Mouse (Mus musculus): ENCODE measurements around the gene Tut7. TPM values are rescaled to one million over a fixed set of nuclear protein-coding genes. Genes with fewer than 3 reads are reported as not detected.
"Not testable (repeated sequence)": the region's sequence is repeated elsewhere in the genome, so short reads cannot be mapped to it uniquely, and the experiment has no call there.

Gene Tut7
- polyA plus RNA-seq, 1 experiment from 2014 or later = 49.3 TPM

DNA sequence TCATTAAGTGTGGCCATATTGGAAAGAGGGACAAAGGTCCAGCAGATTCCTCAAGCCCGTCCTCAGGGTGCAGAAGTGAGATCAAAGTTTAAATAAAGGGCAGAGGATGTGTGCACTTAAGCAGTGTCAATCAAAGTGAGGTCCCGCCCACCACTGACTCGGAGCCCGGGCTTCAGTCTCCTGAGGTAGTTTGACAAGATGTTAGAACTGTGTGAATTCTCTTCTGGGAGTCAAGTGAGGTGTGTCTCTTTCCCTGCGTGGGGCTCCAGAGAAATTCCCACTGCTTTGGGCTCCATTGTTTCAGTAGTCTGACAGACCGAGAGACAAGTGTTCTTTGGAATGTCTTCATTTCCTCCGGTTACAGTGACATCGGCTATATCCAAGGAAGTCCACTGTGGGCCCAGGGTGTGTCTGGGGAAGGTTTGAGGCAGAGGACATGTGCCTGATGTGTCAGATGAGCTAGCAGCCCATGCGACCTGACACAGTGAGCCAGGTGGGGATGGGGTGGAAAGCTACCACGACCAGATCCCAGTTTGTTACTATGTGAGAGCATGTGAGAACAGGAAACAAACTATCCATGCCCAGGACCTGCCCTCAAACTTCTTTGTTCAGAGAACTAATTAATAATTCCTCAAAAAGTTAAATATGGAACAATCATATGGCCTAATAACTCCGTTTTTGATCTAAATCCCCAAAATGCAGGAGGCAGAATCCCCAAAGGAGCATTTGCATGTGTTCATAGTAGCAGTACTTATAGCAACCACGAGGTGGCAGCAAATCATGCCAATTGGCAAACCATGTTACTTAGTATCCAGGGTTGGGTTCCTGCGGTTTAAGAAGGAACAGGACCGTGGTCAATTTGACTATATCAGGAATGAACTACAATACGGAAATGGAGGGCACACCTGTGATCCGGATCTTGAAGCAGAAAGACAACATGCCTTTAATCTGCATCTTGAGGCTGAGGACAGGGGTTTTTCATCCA is 19.6 kb upstream of the Tut7 start:
- no peaks in the 10 kb centered on the region for H3K4me1 ChIP-seq
- H3K4me3 ChIP-seq = no peak overlapping the region
- H3K27me3 ChIP-seq = no peaks in the 10 kb centered on the region
- WGBS = 25% methylated on average over 16 of the region's 16 CpGs
- H3K9ac ChIP-seq = no peak overlapping the region
- peak overlapping the region; percentile 20 for H3K4me2 ChIP-seq
- no peak overlapping the region for H3K27ac ChIP-seq
- no peaks in the 10 kb centered on the region for H3K36me3 ChIP-seq
- H3K9me3 ChIP-seq = no peaks in the 10 kb centered on the region
- ATAC-seq (ENCODE audit: borderline replicate concordance, extremely low read depth, low FRiP score, low TSS enrichment) = no peak

DNA sequence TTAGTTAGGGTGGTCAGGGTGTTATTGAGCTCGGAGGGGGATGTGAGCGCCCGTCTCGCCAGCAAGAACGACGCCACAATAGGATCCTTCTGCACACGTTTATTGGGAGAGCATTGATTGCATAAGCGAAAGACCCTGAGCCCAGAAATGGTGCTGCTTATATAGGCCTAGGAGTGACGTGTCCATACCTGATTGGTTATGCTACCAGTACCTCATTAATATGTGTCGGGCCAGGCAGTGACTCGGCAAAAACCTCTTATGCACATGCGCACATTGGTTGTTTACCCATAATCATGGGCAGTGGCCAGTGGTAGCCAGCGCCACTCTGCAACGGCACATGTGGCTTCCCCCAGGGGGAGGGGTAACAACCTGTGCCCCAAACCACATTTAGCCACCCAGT is 18.8 kb upstream of the Tut7 start:
- not testable (repeated sequence) for H3K4me1 ChIP-seq; H3K27me3 ChIP-seq; H3K9ac ChIP-seq; ATAC-seq (ENCODE audit: borderline replicate concordance, extremely low read depth, low FRiP score, low TSS enrichment); H3K27ac ChIP-seq; H3K4me2 ChIP-seq; H3K36me3 ChIP-seq; H3K4me3 ChIP-seq; H3K9me3 ChIP-seq
- 90% methylated on average over 14 of the region's 14 CpGs for WGBS

DNA sequence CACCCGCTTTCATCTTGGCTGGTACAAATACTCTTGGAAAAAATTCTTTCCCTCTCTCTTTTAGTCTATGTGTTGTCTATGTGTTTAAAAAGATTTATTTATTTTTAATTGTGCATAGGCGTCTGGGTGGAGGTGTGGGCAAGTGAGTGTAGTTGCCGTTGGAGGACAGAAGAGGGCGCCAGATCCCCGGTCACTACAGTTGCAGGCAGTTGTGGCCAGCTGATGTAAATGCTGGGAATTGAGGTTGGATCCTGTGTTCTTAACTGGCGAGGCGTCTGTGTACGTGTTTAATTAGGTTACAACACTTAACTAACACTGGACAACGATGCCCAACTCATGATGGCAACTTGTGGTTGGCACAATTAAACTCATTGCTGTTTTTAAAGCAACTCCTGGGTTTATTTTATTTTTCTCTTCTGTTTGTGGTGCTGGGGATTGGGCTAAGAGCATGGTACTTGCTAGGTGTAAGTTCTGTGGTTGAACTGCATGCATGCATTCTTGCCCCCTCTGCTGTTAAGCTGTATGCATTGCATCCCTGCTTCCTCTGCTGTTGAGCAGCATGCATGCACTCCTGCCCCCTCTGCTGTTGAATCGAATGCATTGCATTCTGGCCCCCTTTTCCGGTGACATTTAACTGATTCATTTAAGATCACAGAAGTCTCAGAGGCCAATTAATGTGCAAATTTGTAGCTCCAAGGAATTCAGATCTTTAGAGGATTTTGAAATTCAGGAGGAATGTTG is 17.7 kb upstream of the Tut7 start:
- 74% methylated on average over 11 of the region's 11 CpGs for WGBS
- peak; percentile 17; the same call in 1 of the 2 replicates for ATAC-seq (ENCODE audit: borderline replicate concordance, extremely low read depth, low FRiP score, low TSS enrichment)

DNA sequence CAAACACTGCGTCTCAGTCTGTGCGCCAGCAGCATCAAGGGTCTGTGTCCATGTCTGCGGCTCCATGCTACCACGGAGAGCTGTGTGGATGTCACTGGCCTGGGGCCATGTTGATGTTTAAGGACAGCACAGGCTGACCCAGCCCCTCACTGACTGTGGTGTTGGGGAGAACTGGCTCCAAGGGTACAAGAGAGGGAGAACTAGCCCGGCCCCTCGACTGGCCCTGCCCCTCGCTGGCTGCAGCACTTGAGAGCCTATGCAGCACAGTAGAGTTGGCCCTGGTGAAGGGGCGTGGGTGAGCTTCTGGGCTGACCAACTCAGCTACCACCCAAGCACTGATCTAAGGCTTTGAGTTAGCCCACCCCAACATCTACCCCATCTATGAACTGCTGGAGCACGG is 16.4 kb upstream of the Tut7 start:
- Histone ChIP-seq H3K4me1 (peaks cover 11% of the 10 kb centered on the region), H3K27me3 (no peaks in the 10 kb centered on the region), H3K4me3 (no peak overlapping the region), H3K9me3 (no peaks in the 10 kb centered on the region), H3K9ac (no peak overlapping the region), H3K27ac (no peak overlapping the region), H3K36me3 (no peaks in the 10 kb centered on the region), H3K4me2 (no peak overlapping the region)
- ATAC-seq (ENCODE audit: borderline replicate concordance, extremely low read depth, low FRiP score, low TSS enrichment) = no peak
- 80% methylated on average over 9 of the region's 9 CpGs for WGBS

More for the DNA sequence above, 17.7 kb upstream of the Tut7 start:
- Histone ChIP-seq H3K9me3 (no peaks in the 10 kb centered on the region), H3K4me3 (no peak overlapping the region), H3K27ac (no peak overlapping the region), H3K27me3 (no peaks in the 10 kb centered on the region), H3K9ac (no peak overlapping the region), H3K36me3 (no peaks in the 10 kb centered on the region), H3K4me2 (no peak overlapping the region), H3K4me1 (peaks cover 6% of the 10 kb centered on the region)

DNA sequence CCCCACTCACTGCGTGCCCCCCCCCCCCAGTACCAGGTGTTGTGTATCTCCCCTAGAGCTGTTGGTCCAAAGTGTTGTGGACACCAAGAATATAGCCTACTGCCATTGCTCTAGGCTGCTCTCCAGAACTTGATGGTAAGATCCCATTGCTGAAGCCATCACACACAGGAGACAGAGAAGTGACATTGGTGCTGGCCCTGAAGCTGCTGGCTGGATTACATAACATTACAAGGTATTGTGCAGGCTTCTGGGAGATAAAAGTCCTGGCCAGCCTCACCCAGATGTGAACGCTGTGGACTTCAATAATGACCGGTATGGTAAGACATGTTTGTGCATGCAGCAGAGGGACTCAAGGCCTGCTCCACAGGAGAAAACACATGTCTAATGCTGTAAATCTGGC is 15.5 kb upstream of the Tut7 start:
- WGBS = 90% methylated on average over 3 of the region's 3 CpGs

DNA sequence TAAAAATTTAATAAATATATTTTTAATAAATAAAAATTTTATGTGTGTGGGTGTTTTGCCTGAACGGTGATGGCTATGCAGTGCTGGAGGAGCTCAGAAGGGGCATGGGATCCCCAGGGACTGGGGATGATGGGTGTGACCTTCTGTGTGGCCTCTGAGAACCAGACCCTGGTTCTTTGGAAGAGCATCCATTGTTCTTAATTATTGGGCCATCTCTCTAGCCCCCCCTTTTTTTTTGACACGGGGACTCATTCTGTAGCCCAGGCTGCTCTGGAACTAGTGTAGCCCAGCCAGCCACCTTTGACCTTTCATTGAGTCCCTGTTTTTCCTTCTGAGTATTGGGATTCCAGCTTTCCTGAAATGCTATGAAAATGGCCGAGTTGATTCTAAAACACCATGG is 13.9 kb upstream of the Tut7 start:
- no peak overlapping the region for H3K4me2 ChIP-seq
- H3K36me3 ChIP-seq = no peaks in the 10 kb centered on the region
- 82% methylated on average over 3 of the region's 3 CpGs for WGBS
- H3K9me3 ChIP-seq = no peaks in the 10 kb centered on the region
- H3K9ac ChIP-seq = no peak overlapping the region
- H3K27me3 ChIP-seq = no peaks in the 10 kb centered on the region
- ATAC-seq (ENCODE audit: borderline replicate concordance, extremely low read depth, low FRiP score, low TSS enrichment) = no peak
- H3K27ac ChIP-seq = no peak overlapping the region
- peaks cover 11% of the 10 kb centered on the region for H3K4me1 ChIP-seq
- no peak overlapping the region for H3K4me3 ChIP-seq

More for the DNA sequence above, 15.5 kb upstream of the Tut7 start:
- Histone ChIP-seq H3K36me3 (no peaks in the 10 kb centered on the region), H3K27me3 (no peaks in the 10 kb centered on the region), H3K9ac (no peak overlapping the region), H3K4me3 (no peak overlapping the region), H3K4me1 (peaks cover 11% of the 10 kb centered on the region), H3K4me2 (no peak overlapping the region), H3K27ac (no peak overlapping the region), H3K9me3 (no peaks in the 10 kb centered on the region)
- ATAC-seq (ENCODE audit: borderline replicate concordance, extremely low read depth, low FRiP score, low TSS enrichment) = no peak

DNA sequence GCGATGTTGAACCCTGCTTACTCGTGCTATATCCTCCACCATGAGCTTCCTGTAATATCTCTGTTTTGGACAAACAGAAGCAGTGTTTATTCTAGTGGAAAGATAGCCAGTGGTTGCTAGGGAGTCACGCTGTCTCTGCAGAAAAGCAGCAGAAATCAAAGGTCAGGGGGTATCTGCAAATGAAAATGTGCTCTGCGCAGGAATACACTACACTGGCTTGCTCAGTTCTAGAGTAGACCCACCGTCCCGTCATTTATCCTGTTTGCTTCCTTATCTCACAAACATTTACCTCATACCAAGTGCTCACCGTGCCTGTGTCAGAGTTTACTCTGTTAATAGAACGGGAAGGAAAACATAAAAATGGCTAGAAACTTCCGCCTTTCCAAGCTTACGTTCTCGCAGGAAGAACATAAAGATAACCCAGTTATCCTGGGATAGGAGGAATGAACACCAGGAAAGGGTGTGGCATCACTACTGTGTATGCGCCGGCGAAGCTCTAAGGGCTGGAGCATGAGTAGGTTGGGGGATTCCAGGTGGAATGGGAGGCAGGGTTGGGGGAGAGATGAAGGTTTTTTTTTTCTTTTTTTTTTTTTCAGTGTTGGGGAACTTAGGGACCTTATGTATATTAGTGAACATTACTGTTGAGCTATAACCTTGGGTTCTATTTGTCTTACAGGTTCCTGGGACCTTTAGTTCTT is 13.3 kb upstream of the Tut7 start:
- Histone ChIP-seq H3K9me3 (no peaks in the 10 kb centered on the region), H3K4me2 (no peak overlapping the region), H3K36me3 (no peaks in the 10 kb centered on the region), H3K27ac (no peak overlapping the region), H3K9ac (no peak overlapping the region), H3K4me1 (peaks cover 11% of the 10 kb centered on the region), H3K4me3 (no peak overlapping the region), H3K27me3 (no peaks in the 10 kb centered on the region)
- no peak for ATAC-seq (ENCODE audit: borderline replicate concordance, extremely low read depth, low FRiP score, low TSS enrichment)
- WGBS = 31% methylated on average over 14 of the region's 14 CpGs

DNA sequence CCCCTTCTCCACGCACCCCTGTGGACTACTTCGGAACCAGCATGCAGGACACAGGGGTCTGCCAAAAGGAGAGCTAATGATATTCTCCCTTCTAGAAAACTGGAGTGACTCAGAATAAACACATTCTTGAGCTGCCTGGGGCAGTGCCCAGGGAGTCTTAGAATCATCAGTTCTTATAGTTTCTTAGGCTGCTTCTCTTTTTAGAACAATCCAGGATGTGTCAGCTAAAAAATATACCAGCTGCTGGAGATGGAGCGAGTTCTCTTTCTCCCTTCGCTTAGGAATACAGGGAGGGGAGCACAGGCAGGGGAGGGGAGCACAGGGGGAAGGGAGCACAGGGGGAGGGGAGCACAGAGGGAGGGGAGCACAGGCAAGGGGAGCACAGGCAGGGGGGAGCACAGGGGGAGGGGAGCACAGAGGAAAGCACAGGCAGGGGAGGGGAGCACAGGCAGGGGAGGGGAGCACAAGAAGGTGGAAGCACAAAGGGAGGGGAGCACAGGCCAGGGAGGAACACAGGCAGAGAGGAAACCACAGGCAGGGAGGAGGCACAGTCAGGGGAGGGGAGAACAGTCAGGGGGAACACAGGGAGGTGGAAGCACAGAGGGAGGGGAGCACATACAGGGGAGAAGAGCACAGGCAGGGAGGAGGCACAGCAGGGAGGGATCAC is 12.0 kb upstream of the Tut7 start:
- Histone ChIP-seq H3K27ac (peak overlapping the region; percentile 81), H3K9ac (no peak overlapping the region), H3K36me3 (no peaks in the 10 kb centered on the region), H3K4me1 (peaks cover 11% of the 10 kb centered on the region), H3K27me3 (no peaks in the 10 kb centered on the region), H3K4me2 (no peak overlapping the region), H3K9me3 (no peaks in the 10 kb centered on the region), H3K4me3 (no peak overlapping the region)
- WGBS = 38% methylated on average over 4 of the region's 4 CpGs
- ATAC-seq (ENCODE audit: borderline replicate concordance, extremely low read depth, low FRiP score, low TSS enrichment) = peak; percentile 75

DNA sequence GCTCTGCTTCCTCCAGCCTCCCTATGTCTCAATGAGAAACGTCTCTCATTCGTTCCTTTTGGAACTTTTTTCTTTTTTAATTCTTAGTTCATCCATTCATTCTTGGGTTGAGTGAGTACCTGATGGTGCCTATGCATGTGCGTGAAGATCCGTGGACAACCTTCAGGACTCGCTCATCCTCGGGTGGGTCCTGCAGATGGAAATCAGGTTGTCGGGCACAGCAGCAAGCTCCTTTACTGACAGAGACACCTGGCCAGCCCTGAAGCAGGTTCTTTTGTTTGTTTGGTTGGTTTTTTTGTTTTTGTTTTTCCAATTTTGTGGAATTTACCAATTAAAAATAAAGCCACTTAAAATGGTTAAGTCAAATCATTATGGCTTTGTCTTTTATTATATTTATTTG is 9.9 kb upstream of the Tut7 start:
- H3K27ac ChIP-seq = no peak overlapping the region
- no peak overlapping the region for H3K4me2 ChIP-seq
- no peak overlapping the region for H3K4me3 ChIP-seq
- 76% methylated on average over 7 of the region's 7 CpGs for WGBS
- no peak for ATAC-seq (ENCODE audit: borderline replicate concordance, extremely low read depth, low FRiP score, low TSS enrichment)
- peaks cover 11% of the 10 kb centered on the region for H3K4me1 ChIP-seq
- H3K9ac ChIP-seq = no peak overlapping the region
- H3K9me3 ChIP-seq = no peaks in the 10 kb centered on the region
- H3K36me3 ChIP-seq = no peaks in the 10 kb centered on the region
- H3K27me3 ChIP-seq = no peaks in the 10 kb centered on the region

DNA sequence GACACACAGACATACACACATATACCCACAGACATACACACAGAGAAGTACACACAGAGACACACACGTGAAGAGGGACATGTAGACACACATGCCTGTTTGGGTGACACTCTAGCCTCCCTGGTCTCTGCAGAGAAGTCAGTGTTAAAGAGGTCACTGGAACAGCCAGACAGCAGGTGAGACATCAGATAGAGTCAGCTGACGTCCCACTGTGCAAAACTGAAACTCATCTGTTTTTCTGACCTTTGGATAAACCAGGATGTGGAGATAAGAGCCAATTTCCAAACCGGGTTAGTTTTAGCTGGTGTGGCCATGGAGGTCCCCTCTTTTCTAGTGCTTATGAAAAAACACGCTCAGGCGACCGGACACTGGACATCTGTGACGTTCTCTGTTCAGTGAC is 9.5 kb upstream of the Tut7 start:
- no peak for ATAC-seq (ENCODE audit: borderline replicate concordance, extremely low read depth, low FRiP score, low TSS enrichment)
- Histone ChIP-seq H3K27me3 (no peaks in the 10 kb centered on the region), H3K4me2 (no peak overlapping the region), H3K4me1 (peaks cover 11% of the 10 kb centered on the region), H3K9me3 (no peaks in the 10 kb centered on the region), H3K4me3 (no peak overlapping the region), H3K36me3 (no peaks in the 10 kb centered on the region), H3K9ac (no peak overlapping the region), H3K27ac (no peak overlapping the region)
- 44% methylated on average over 7 of the region's 7 CpGs for WGBS

DNA sequence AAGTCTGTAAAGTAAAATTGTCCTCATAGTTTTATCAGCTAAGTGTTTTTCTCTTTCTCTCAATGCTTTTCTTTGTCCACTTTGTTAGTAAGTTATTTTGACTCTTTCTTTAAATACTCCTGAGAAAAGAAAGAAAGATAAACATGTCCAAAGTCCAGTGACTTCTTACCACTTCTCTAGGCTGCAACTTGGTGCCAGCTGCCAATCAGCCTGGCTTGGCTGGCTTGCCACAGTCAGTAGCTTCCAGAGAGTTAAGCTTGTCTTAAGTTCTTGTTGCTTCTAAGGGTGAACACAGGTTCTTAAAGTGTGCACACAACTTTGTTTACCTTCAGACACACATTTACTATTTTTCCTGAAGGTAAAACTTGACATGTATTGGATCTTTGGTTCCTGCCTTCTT is 3.0 kb upstream of the Tut7 start:
- no peak overlapping the region for H3K4me2 ChIP-seq
- H3K9me3 ChIP-seq = no peaks in the 10 kb centered on the region
- ATAC-seq (ENCODE audit: borderline replicate concordance, extremely low read depth, low FRiP score, low TSS enrichment) = no peak
- no peaks in the 10 kb centered on the region for H3K27me3 ChIP-seq
- no peak overlapping the region for H3K27ac ChIP-seq
- H3K4me1 ChIP-seq = peaks cover 10% of the 10 kb centered on the region
- H3K4me3 ChIP-seq = no peak overlapping the region
- no peak overlapping the region for H3K9ac ChIP-seq
- peaks cover 5% of the 10 kb centered on the region; the same call in 1 of the 2 replicates for H3K36me3 ChIP-seq

Measured in lung, embryonic 15.5 days (tissue).